Mouse (Mus musculus) E14TG2a.4 (cell line): ENCODE measurements around the gene 4930558K02Rik.

Source experiments
- CTCF ChIP-seq: conservative IDR thresholded peaks from 2 replicates; pipeline ENCODE4 v1.5.1; 2014; ENCODE audit warnings: low read length
- NANOG ChIP-seq: IDR thresholded peaks from 2 replicates; pipeline ENCODE4 v1.6.1; 2014; ENCODE audit warnings: borderline replicate concordance, low read length, mixed read lengths
- POU5F1 ChIP-seq: IDR thresholded peaks from 2 replicates; pipeline ENCODE4 v1.6.1; 2014; ENCODE audit warnings: low read length, borderline replicate concordance

DNA sequence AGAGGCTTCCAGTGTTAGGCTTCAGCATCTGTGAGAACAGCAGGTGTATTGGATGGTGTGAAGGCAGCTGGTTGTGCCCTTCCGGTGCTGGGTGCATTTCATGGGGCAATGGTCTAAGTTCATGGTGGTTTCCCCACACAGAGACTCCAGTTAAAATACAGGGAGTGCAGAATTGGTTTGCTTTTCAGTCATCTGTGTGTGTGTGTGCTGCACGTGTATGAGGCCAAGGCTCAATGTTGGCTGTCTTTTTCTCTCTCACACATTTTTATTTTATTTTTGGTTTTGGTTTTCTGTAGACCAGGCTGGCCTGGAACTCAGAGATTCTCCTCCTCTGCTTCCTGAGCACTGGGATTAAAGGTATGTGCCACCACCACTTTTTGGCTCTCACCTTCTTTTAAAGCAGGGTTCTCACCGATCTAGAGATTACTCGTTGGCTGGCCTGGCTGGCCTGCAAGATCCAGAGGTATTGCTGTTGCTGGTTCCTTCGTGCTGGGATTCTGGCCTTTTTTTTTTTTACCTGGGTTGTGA, 1.2 kb downstream of the 4930558K02Rik start:
- TF ChIP-seq POU5F1, result no peak
- TF ChIP-seq CTCF, result no peak
- no peak for TF ChIP-seq NANOG
